Mouse (Mus musculus) left cerebral cortex, adult 2 months (tissue): ENCODE data around the gene Elmo1. TPM values are rescaled to one million over a fixed set of nuclear protein-coding genes. Genes with fewer than 3 reads are reported as not detected.

Experiments used
- DNase-seq, 2 experiments: peaks; one replicate each; pipeline ENCODE4 v3.0.0; 2021 to 2022; ENCODE audit warnings: low spot score in 2 of 2, mixed read lengths in 1 of 2; ENCODE audit errors: extremely low spot score in 1 of 2
- H3K27ac ChIP-seq: fragments of 200-600 bp; 2 replicates; pipeline ENCODE4 v1.8.1; 2022
- H3K4me3 ChIP-seq: fragments of 200-600 bp; 2 replicates; pipeline ENCODE4 v1.8.1; 2022
- CTCF ChIP-seq: fragments of 200-600 bp; IDR thresholded peaks from 2 replicates; pipeline ENCODE4 v1.8.1; 2022; ENCODE audit warnings: antibody characterized with exemption, mild to moderate bottlenecking, moderate library complexity
- intact Hi-C: fragments of 180-260 bp; cut with DNase I; formaldehyde crosslinking; loops from one replicate; pipeline ENCODE4 v1.15.1; 2025
- total RNA-seq, 2 experiments: library from RNA; stranded (reverse); gene quantifications; 2 replicates each; pipeline ENCODE4 v1.2.3; 2021

The Elmo1 gene
- total RNA-seq, 2 experiments from 2014 or later: 62.8 to 79.1 TPM

GRCm38 (mm10) chr13:20227923-20228705 lies 137.7 kb downstream of the Elmo1 start:
- Histone ChIP-seq H3K27ac (peak overlapping the region; percentile 33), H3K4me3 (no peak overlapping the region)
- no peak for TF ChIP-seq CTCF
- intact Hi-C loops: loop anchor here (5.0 kb wide), 1 partner anchor 131 kb away; no protein-coding TSS in a partner anchor
- DNase-seq: no peak

DNA sequence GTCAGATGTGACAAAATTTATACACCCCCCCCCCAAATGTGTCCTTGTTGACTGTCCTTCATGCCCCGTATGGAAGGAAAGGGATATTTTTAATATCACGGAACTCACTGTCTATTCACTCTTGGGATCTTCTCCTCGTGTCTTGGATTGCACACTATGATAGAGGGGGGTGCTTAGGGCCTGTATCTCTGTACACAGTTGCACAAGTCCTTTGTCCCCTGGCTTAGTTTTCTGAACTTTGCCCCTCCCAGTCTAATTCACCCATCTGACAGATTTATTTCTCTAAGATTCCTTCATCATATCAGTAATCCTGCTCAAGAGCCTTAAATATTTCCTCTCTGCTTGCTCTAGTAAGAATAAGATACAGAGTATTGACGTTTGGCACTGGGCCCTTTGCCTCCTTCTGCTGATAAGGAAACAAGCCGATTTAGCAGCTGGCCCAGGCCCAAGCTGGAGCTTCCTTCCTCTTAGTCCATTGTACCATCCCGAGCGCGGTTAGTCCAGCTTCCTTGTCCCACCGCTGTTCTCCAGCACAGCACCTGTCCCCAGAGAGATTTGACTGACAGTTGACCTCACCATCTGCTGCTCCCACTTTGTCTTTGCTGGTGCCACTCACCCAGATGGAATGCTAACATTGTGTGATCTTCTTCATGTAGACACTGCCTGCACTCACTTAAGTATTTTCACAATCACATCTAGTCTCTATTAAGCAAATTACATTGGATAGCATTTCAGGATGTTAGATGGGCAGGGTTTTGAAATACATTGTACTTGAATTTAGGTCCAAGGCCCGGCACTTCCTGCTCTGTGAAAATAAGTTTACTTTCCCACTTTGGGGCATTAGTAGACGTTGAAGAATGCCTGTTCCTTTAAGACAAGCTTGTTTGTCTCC lies 141.7 kb downstream of the Elmo1 start:
- intact Hi-C loops: no loop called here
- no peak for TF ChIP-seq CTCF
- peak in 1 of 2 experiments; percentile 24 for DNase-seq
- no peak overlapping the region for H3K4me3 ChIP-seq
- peak overlapping the region; percentile 24; the same call in 1 of the 2 replicates for H3K27ac ChIP-seq

GRCm38 (mm10) chr13:20233707-20234106 lies 143.3 kb downstream of the Elmo1 start:
- Histone ChIP-seq H3K27ac (no peak overlapping the region), H3K4me3 (no peak overlapping the region)
- DNase-seq: no peak
- intact Hi-C loops: no loop called here
- TF ChIP-seq CTCF: no peak

DNA sequence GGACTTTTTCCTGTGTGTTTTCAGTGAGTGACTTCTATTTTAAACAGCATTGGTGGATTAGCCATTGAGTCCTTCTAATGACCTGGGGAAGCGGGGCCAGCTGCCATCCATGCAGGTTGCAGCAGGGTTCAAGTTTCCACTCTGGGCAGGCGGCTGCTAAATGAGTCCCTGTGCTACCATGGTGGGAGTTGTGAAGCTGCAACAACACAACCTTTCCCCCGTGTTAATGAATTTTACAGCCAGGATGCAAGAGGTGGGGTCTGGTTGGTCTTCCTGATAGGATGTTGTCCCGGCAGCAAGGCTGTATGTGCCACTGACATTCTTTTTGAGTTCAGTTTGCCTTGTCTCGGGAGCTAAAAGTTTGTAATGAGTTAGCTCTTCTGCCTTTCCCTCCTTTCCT lies 147.2 kb downstream of the Elmo1 start:
- no peak overlapping the region for H3K4me3 ChIP-seq
- intact Hi-C loops: no loop called here
- no peak overlapping the region for H3K27ac ChIP-seq
- no peak for DNase-seq
- no peak for TF ChIP-seq CTCF

GRCm38 (mm10) chr13:20238146-20238545 lies 147.8 kb downstream of the Elmo1 start:
- no peak for TF ChIP-seq CTCF
- Histone ChIP-seq H3K4me3 (no peak overlapping the region), H3K27ac (no peak overlapping the region)
- DNase-seq: no peak
- intact Hi-C loops: no loop called here

DNA sequence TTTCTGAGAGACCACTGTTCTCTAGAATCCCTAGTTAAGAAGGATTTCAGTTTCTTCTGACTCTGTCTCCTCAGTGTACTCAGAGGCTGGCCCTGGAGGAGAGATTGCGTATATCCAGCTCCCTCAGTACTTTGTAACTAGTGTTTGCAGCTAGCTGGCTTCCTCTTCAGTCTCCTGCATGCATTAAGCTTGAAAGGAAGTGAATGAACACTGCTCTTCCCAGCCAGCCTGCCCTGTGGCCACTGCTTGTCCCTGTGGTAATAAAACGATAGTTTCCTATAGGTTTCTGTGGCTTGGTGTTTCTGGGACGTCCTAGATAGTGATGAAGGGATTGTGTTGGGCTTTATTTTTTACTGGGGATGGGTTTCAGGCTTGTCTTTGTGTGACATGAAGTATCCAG lies 148.3 kb downstream of the Elmo1 start:
- H3K27ac ChIP-seq: no peak overlapping the region
- TF ChIP-seq CTCF: no peak
- no peak overlapping the region for H3K4me3 ChIP-seq
- intact Hi-C loops: no loop called here
- DNase-seq: no peak

- no peak for DNase-seq
- intact Hi-C loops: no loop called here
- Histone ChIP-seq H3K27ac (no peak overlapping the region), H3K4me3 (no peak overlapping the region)
- TF ChIP-seq CTCF: no peak
Observed at GRCm38 (mm10) chr13:20250069-20250668, 159.8 kb downstream of the Elmo1 start.

DNA sequence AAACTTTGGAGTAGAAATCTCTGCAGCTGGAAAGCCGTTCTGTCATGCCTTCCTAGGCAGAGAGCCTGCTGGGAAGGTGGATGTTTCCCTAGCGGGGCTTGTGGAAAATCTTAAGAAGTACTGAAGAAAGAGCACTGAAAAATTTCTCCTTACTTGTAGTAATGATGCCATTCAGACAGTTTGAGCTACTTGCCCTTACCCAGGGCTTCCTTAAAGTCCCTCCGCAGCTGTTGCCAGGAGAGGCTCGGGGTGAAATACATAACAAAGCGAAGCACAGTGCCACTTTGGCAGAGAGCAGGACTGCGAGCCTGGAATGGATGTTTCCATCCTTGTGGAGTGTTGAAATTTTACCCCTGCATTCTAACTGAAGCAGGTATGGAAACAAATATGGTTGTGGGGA lies 164.5 kb downstream of the Elmo1 start:
- intact Hi-C loops: no loop called here
- Histone ChIP-seq H3K27ac (0 out of 2 replicates have a peak overlapping the region, but pooled peaks have one; percentile 8), H3K4me3 (no peak overlapping the region)
- no peak for TF ChIP-seq CTCF
- DNase-seq: no peak

DNA sequence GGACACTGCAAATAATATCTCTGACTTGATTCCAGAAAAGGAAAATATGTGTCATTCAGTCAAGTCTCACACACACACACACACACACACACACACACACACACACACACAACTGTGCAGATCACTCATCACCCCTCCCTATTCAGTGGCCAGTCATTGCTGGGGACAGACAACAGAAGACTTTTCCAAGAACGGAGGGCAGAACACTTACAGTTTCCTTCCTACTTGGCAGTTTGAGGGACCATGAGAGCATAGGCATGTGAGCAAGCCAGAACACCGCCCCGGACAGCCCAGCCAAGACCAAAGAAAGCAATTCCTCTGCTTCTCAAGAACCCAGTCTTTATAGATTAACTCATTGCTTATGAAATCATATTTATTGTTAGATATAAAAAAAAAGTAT lies 165.0 kb downstream of the Elmo1 start:
- H3K27ac ChIP-seq: no peak overlapping the region
- no peak for DNase-seq
- no peak overlapping the region for H3K4me3 ChIP-seq
- TF ChIP-seq CTCF: no peak
- intact Hi-C loops: no loop called here

DNA sequence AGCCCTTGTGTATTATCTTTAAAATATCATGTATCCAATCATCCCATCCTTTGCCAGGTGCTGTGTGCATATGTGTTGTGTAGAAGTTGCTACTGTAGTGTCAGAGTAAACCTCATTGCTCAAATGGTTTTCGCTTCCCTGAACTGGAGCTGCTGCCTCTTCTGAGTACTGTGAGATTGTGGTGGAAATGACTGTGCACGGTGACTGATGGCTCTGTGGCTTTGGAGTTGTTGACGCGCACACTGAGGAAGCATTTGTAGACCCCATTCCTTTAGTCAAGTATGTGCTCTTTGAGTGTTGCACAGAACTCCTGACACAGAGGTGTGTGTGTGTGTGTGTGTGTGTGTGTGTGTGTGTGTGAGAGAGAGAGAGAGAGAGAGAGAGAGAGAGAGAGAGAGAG lies 166.2 kb downstream of the Elmo1 start:
- no peak overlapping the region for H3K27ac ChIP-seq
- DNase-seq: no peak
- TF ChIP-seq CTCF: no peak
- intact Hi-C loops: no loop called here
- H3K4me3 ChIP-seq: no peak overlapping the region

GRCm38 (mm10) chr13:20257562-20258525 lies 167.4 kb downstream of the Elmo1 start:
- Histone ChIP-seq H3K4me3 (no peak overlapping the region), H3K27ac (no peak overlapping the region)
- DNase-seq: no peak
- intact Hi-C loops: no loop called here
- TF ChIP-seq CTCF: no peak
